Mouse (Mus musculus): ENCODE data around the gene Adtrp.

Gene Adtrp

DNA sequence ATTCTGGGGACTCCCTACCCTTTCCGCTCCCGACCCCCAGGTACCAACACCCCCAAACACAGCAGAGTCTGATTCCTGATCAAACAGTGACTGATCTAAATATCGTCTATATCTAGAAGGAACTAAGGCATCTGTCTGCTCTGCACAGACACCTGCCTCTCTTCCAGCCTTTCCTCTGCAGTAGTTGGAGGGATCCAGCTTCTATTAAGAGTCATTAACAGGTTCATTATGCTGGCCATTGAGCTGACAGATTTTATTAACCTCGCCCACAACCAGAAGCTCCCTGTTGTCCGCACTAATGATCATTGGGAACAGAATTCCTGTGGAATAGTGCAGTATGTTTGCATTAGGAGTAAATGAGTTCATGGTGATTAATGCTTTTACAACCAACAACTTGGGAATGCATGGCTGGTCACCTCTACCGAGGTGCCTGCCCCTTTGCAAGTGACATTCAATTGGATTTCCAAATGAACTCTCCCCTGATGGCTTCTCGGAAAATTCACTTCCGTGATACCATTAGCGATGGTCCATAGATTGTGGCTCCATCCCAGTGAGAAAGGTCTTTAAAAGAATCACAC, 67.8 kb downstream of the Adtrp start:
- DNase-seq (ENCODE audit: low read depth): no peak

DNA sequence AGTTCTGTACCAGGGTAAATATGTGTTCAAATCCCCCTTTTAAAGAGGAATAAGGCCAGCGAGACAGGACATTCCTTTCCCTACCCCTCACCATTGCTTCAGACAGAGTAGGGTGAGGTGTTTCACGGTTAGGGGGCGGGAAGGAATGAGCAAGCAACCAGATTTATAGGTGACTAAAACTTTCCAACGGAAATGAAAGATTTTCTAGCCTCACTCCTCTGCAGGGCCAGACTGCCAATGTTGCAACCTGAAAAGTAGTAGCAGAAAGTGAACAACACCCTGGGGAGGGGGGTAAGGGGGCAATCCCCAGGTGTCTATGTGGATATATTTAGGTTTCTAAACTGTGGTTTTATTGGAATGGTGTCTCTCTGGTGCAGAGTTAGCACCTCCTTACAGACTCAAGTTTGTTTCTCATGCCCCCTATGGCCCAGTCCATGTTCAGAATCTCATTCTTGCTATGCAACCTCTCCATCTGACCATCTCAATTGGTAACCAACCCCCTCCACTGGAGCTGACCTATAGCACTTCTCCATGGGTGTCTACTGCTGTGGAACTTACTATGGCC, 73.6 kb downstream of the Adtrp start:
- no peak for DNase-seq (ENCODE audit: low read depth)

DNA sequence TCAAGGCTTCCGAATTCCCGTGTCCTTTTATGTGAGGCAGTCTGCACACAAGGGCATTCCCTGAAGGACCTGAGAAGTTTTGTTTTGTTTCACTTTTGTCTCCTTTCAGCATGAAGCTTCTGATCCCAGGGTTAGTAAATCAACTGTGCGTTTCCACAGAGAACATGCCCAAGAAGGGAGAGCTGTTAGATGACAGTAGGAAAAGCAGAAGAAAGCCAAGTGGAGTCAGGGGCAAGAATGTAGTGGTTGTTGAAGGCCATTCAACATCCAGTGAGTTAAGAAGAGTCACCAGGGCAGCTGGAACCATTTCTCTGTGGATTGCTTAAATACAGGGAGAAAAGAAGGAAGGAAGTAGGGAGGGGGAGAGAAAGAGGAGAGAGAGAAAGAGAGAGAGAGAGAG, 76.4 kb downstream of the Adtrp start:
- DNase-seq (ENCODE audit: low read depth): no peak

GRCm38 (mm10) chr13:41767941-41768340, 79.5 kb downstream of the Adtrp start:
- DNase-seq (ENCODE audit: low read depth): no peak

- no peak for DNase-seq (ENCODE audit: low read depth)
Measured at GRCm38 (mm10) chr13:41761986-41762385, 85.5 kb downstream of the Adtrp start.

DNA sequence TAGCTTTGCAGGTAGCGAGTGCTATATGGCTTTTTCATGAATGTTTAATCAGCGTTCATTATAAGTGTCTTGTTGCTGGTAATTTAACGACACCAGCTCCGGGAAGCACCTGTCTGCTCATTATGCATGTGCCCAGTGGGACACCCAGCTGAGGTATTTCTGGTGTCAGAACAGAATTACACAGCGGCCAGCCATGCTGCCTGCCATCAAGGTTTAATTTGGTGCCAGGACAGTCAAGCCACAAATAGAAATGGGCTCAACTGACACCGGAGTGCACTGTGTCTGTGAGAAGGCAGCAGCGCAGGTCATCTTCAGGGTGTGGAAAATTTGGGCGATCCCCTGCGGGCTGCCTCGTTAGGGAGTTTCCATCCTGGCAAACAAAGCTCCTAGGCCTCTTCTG, 87.0 kb downstream of the Adtrp start:
- no peak for DNase-seq (ENCODE audit: low read depth)

- DNase-seq (ENCODE audit: low read depth): no peak
Measured at GRCm38 (mm10) chr13:41758550-41759465, 88.7 kb downstream of the Adtrp start.

GRCm38 (mm10) chr13:41753114-41753513, 94.4 kb downstream of the Adtrp start:
- DNase-seq (ENCODE audit: low read depth): no peak

DNA sequence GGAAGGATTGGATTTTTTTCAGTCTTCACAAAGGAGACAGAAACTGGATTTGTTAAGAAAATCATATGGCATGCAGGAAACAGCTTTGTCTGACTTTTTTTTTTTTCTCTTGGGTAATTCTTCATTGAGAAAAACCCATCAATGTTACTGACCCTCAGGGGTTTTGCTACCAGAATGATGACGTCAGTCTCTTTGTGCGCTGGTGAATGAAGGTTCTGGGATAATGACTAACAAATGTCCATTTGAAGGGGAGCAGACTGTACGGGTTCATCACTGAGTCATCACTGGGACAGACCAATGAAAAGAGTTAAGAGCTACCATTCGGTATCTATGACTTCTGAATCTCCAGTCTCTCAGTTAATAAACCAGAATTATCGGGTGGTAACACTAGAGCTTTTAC, 97.0 kb downstream of the Adtrp start:
- DNase-seq (ENCODE audit: low read depth): no peak

- no peak for DNase-seq (ENCODE audit: low read depth)
Measured at GRCm38 (mm10) chr13:41748866-41749265, 98.6 kb downstream of the Adtrp start.

GRCm38 (mm10) chr13:41747691-41748090, 99.8 kb downstream of the Adtrp start:
- no peak for DNase-seq (ENCODE audit: low read depth)

DNA sequence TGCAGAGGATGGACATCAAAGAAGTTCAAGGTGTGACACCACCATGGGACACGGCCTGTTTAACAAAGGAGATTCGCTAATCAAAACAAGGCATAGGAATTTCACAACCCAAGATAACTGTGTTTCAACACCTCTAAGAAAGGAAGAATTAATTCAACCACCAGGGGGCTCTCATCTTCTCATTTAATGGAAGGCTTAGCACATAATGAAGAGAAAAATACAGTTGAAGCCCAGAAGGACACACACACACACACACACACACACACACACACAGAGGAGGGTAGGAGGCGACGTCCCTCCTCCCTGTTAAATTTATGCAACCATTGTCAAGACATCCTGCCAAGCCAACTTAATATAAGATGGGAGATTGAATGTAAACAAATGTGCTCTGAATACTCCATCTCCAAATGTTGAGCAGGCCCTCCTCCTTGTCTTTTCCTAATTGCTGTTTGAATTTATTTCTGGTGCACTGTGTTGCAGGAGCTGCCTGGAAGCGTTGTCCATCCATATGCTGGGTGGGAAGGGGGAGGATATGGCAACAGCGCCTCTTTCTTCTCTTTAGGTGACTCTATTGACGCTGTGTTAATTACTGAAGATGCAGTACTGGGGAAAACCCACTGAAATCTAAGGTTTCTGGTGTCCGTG, 100.4 kb downstream of the Adtrp start:
- peak; percentile 74 for DNase-seq (ENCODE audit: low read depth)

GRCm38 (mm10) chr13:41740456-41741085, 106.9 kb downstream of the Adtrp start:
- no peak for DNase-seq (ENCODE audit: low read depth)

DNA sequence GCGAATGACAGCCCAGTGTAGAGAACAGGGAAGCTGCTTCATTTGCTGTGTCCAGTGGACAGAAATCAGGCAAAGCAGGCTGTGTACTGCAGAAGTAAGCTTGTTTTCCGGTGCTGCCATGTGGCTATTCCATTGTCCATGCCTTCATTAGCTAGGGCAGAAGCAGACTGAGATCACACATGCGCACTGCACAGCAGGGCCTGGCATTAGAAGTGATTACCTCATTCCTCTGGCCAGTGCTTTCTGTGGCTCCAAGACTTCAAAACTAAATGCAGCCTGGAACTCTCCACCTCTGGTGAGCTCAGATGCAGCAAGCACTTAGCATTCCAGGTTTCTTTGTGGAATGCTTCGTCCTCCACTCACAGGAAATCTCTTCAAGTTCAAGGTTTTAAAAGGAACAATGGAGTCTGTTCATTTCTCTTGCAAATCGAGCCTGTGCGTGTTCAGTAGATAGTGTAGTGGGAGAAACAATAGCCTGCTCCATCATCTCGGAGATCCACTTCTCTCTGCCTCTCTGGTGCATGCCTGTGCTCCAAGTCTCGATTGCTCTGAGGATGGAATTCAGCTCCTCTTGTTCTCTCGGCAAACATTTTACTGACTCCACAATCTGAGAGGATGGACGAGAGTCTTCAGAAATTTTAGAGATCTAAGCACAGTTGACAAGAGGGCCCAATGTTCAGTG, 109.7 kb downstream of the Adtrp start:
- DNase-seq (ENCODE audit: low read depth): no peak

DNA sequence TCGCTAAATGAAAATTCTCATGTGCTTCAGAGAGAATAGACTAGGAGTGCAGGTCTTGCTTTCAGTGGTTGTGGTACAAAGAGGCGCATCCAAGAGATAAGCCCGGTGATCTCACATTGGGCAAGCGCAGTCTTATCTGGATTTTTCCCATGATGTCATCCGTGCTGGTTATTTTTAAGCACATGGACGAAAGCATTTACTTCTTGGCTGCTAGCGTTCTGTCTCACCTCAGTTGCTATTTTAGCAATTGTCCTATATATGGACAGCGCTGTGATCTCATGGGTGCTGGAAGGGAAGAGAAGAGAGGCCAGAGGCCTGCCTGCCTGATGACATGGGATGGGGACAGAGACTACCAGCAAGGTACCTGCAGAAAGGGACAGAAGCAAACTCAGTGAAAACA, 117.8 kb downstream of the Adtrp start:
- no peak for DNase-seq (ENCODE audit: low read depth)

DNA sequence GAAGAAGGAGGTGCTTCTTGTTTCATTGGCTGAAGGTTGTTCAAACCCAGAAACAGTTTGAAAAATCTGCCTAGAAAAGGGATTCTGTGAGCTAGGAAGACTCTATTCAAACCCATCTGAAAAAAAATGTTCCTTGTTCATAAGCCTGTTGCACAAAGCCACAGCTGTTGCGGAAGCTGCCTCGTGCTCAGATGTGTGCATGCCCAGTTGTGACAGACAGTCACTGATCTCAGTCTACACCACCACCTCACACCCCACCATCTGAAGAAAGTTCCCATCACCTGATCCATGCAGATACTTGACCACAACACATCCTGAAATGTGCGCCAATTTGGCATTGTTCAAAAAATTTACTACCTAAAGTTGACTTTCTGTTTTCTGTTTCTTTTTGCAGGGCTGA, 119.7 kb downstream of the Adtrp start:
- no peak for DNase-seq (ENCODE audit: low read depth)

DNA sequence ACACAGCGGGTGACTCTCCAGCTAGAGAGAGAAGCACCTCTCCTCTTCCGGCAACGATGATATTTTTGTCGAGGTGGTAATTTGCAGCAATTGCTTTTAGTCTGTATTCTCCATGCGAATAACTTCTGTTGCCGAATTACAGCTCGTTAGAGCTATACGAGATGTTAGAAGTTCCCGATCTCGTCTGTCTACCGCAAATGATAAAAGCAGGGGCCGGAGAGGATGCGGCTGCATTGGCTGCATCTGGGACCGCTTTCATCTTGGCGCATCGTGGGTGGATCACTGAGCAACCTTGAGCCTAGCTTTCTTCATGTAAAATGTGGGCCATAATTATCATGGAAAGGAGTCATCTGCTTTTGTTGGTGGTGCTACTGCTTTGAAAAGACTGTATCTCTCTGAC, 128.2 kb downstream of the Adtrp start:
- no peak for DNase-seq (ENCODE audit: low read depth)

- DNase-seq (ENCODE audit: low read depth): no peak
Measured at GRCm38 (mm10) chr13:41718051-41718450, 129.4 kb downstream of the Adtrp start.
